Mouse (Mus musculus) ovary, postnatal 10 days (tissue): ENCODE measurements around the gene Tph1.
"Not testable (repeated sequence)": the region's sequence is repeated elsewhere in the genome, so short reads cannot be mapped to it uniquely, and the experiment has no call there.

ENCODE experiments used
- DNase-seq: peaks from one replicate; pipeline ENCODE4 v3.0.0; 2022; ENCODE audit warnings: low spot score

Gene Tph1

DNA sequence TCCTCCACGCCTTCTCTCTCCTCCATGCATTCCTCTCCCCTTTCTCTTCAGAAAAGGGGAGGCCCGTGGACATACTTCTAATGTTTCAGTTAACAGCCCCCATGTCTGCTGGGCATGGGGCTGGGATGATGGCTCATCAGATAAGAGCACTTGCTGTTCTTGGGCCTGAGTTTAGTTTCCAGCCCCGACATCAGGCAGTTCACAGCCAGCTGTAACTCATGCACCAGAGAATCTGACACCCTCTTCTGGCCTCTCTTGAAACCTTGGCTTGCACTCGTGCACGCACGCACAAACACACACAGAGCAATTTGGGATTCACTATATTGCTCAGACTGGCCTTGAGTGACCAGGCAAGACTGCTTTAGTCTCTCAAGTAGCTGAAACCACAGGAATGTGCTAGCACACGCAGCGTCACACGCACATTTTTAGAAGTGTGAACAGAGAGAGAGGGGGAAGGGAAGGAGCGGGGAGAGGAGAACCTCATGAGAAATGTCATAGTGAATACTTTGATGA lies at the start of gene Tph1:
Gene Tph1 (minus strand): TSS at position 378 of the 513 bp plus-strand sequence.
- DNase-seq = no peak

- DNase-seq = no peak
Measured at GRCm38 (mm10) chr7:46720460-46720859, 48.1 kb upstream of the Tph1 start.

GRCm38 (mm10) chr7:46719526-46719925 lies 47.2 kb upstream of the Tph1 start:
- no peak for DNase-seq

DNA sequence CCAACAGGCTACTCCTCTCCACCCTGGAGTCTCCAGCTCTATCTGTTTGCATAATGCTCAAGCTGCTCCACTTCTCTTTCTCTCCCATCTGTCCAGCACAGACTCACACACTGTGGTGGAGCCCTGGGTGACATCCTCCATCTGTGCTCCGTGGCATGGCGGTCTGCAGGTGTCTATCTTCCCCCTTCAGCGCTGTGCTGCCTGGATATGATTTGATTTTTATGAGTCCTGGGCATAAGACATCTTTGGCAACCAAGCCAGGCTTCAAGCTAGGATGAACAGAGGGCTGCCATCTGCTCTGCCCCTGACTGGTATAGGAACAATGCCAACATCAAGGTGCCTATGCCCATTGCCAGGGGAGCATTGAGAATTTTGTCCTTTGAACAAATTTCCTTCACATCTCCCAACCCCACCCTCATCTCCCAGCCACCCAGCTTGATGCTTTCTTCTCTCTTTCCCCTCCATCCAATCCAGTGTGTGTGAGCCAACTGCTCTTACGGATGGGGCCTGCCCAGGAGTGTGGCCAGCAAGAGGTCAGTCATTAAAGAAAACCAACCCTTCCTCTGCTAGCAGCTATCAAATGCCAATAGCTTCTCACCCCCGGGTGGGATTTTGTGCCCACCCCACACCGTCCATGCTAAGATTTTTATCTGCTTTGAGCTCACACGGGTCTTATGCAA lies 46.4 kb upstream of the Tph1 start:
- DNase-seq = no peak

DNA sequence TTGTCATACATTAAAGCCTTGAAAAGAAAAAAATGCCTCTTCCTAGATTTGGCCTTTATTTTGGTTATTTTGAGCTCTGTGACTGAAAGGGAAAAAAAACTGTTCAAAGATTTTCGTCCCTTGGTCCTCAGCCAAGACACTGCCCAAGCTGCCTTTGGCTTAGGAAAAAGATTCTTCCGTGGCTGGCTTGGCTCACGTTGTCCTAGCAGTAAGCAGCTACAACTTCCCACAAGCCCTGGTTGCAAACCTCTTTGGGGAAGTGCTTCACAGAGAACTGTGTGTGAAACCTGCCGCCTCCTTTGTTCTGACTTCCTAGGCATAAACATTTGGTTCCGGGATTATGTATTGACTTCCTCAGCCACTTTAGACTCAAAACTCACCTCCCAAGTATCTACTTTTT lies 44.6 kb upstream of the Tph1 start:
- DNase-seq = no peak

DNA sequence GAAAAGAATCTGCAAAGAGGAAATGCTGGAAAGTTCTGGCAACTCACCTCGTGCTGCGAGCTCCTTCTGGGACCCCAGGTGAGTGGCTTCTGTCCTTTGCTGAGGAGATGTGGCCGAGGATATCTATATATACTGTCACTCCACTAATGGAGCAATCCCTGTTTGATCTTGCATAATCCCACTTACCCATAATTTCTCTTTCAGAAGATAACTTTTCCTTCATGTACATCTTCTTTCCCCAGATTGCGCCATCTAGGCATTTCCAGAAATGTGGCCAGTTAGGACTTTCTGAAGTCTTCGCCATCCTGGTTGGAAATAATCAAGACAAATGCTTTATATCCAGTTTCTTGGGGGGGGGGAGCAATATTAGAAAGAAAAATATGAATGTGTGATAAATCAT lies 43.3 kb upstream of the Tph1 start, which contains the start of gene Saa3:
Gene Saa3 (minus strand): TSS at position 101 of the 400 bp plus-strand sequence.
- DNase-seq = no peak

GRCm38 (mm10) chr7:46714518-46714917 lies 42.2 kb upstream of the Tph1 start:
- DNase-seq = peak; percentile 13

DNA sequence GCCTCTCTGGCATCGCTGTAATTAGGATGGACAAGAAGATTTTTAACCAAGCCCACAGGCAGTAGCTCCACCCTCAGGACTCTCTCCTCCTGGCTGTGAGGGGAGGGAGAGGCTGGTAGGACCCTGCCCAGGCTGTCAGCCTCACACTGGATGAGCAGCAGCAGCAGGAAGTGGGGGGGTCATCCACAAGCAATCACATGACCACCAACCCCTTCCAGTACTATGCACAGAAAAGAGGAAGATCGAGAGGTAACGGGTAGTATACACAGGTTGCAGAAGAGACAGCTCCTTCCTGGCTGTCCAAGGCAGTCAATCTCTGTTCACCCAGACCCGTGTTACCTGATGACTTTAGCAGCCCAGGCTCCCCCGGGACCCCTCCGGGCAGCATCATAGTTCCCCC lies 39.9 kb upstream of the Tph1 start:
- no peak for DNase-seq

DNA sequence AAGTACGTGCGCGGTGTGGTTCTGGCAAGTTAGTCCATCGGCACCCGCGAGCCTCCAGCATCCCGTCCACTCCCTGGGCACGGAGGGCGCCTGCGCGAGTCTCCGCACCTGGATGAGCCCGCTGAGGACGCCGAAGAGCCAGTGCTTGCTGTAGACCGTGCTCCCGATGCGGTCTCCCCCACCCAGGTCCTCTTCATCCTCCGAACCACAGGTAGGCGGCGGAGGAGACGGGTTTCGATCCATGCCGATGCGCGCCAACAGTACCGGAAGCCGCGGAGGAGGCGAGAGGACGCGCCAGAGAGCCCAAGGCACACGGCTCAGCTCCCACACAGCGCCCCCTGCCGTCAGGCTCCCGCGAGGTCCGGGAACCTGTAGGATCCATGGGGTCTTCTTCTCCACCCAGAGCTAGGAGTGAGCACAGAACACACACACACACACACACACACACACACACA lies 38.1 kb upstream of the Tph1 start, which contains the start of gene Saal1:
Gene Saal1 (minus strand): TSS at position 291 of the 455 bp plus-strand sequence.
- peak; percentile 78 for DNase-seq

DNA sequence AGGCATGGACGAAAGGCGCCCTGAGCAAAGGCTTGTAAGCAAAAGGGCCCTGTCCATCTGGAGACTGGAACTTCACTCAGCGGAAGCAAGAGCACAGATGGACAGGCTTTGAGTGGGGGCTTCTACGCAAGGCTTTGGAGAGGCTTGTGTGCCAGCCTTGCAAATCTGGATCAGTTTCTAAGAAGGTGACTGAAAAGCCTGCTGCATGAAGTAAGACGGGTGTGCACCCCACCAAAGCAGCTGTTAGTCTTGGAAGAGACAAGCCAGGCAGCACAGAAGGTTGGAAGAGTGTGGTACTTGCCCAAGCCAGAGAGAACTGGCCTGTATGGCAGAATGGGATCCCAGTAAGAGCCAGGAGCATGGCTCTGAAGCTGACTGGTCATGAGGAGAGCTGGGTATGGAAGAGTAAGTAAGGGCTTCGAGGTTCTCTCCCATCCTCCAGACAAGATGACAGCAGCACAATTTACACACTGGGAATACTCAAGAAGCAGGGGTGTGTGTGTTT lies 28.2 kb upstream of the Tph1 start:
- no peak for DNase-seq

- no peak for DNase-seq
Measured at GRCm38 (mm10) chr7:46696754-46697153, 24.4 kb upstream of the Tph1 start.

GRCm38 (mm10) chr7:46686827-46687226 lies 14.5 kb upstream of the Tph1 start:
- no peak for DNase-seq

GRCm38 (mm10) chr7:46680732-46681131 lies 8.4 kb upstream of the Tph1 start:
- no peak for DNase-seq

DNA sequence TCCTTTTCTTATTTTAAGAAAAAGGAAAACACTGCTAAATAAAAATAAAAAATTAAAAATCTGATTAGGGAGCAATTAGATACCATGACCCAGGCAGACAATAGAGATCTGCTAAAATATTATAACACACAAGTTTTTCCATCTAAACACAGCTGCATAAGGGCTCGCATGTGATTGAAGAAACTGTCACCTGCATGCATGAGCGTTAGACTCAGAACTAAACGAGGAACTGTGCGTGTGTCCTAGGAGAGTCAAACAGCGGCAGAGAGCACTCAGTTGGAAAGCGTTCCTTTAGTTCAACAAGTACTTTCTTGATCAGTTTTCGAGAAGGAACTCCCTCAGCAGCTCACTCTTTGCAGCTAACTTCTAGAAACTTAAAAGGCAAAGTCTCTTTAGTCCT lies 6.7 kb upstream of the Tph1 start:
- not testable (repeated sequence) for DNase-seq

DNA sequence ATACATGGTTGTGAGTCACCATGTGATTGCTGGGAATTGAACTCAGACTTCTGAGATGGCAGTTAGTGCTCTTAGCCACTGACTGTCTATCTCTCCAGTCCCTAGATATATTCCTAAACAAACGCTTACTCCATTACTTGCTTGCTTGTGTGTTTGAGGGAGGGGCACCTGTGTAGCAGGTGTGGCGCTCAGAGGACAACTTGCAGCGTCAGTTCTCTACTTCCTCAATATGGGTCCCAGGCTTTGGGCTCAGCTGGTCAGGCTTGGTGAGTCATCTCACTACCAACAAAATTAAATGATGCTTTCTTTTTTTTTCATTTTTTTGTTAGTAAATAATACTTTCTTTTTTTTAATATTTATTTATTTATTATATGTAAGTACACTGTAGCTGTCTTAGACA lies 6.1 kb upstream of the Tph1 start:
- DNase-seq = no peak

- no peak for DNase-seq
Measured at GRCm38 (mm10) chr7:46676808-46677360, 4.5 kb upstream of the Tph1 start.

- DNase-seq = no peak
Measured at GRCm38 (mm10) chr7:46675886-46676285, 3.5 kb upstream of the Tph1 start.

GRCm38 (mm10) chr7:46675061-46675460 lies 2.7 kb upstream of the Tph1 start:
- DNase-seq = no peak

DNA sequence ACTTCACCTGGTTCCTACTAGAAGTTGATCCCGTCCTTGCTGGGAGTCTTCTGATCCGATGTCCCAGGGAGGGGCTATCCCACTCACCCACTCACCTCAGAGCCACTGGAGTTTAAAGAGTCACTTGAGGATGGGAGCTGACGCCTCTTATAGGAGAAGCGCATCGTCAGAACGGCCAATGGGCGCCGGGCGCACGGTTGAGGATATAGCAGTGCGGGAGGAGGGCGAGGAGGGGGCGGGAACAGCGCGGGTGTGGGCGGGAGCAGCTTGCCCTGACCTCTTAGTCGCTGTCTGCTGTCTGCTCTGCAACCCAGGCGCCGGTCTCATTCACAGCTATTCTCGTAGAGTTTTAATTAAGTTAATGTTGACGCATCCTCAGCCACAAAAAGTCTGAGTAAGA lies 5.1 kb downstream of the Tph1 start:
- no peak for DNase-seq

DNA sequence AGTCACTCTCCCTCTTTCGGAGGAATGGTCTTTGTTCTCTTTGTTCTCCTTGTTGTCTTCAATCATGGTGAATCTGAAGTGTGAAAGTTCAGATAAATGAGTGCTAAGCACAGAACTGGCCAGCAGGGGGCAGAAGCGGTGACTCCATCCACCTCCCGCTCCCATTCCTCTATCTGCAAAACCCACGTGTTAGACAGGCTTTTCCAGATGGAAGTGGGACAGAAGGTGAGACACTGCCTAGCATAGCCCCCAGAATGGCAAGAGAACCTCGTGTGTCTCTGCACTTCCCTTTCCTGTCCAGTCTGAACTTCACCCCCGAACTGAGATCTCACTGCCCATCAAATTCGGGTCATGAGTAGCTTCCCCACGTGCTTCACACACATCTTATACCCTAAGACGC lies 7.1 kb downstream of the Tph1 start:
- no peak for DNase-seq

DNA sequence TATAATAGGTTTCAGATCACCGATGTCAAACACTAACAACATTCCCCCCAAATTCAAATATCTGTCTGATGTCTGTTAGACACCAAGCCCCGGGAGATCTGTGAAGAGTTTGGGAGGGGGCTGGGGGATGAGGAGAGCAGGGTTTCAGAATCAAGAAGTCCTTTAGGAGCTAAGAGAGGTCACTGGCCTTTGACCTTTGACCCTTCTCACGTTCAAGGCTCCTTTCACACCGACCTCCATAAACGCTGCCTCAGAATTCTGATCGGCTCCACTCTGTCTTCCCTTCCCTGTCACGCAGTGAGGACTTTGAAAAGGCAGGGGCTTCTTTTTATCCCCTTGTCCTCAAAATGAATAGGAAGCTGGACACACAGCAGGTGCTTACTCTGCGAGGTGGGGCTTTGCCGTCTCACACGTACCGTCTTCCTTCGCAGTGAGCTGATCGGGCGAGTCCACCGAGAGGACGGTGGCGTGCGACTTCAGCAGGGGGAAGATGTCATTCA lies 10.7 kb downstream of the Tph1 start:
- DNase-seq = no peak

GRCm38 (mm10) chr7:46652279-46652678 lies 20.1 kb downstream of the Tph1 start:
- DNase-seq = no peak

DNA sequence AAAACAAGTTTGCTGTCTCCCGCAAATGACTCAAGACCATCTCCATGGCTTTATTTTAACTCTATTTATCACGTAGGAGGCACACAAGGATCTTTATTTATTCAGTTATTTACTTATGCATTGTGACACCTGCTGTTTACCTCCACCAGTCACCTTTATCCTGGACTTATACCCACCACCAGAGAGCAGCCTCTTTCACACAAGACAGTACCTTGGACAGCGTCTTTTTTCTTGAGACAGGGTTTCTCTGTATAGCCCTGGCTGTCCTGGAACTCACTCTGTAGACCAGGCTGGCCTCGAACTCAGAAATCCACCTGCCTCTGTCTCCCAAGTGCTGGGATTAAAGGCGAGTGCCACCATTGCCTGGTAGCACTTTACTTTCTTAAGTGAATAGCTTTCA lies 22.1 kb downstream of the Tph1 start:
- not testable (repeated sequence) for DNase-seq
